Mouse (Mus musculus): Measurements from ENCODE around the gene Smco2. TPM values are rescaled to one million over a fixed set of nuclear protein-coding genes. Genes with fewer than 3 reads are reported as not detected.

The Smco2 gene
- total and polyA plus RNA-seq, 3 experiments: 0.76 to 2.0 (median 2.0) TPM

DNA sequence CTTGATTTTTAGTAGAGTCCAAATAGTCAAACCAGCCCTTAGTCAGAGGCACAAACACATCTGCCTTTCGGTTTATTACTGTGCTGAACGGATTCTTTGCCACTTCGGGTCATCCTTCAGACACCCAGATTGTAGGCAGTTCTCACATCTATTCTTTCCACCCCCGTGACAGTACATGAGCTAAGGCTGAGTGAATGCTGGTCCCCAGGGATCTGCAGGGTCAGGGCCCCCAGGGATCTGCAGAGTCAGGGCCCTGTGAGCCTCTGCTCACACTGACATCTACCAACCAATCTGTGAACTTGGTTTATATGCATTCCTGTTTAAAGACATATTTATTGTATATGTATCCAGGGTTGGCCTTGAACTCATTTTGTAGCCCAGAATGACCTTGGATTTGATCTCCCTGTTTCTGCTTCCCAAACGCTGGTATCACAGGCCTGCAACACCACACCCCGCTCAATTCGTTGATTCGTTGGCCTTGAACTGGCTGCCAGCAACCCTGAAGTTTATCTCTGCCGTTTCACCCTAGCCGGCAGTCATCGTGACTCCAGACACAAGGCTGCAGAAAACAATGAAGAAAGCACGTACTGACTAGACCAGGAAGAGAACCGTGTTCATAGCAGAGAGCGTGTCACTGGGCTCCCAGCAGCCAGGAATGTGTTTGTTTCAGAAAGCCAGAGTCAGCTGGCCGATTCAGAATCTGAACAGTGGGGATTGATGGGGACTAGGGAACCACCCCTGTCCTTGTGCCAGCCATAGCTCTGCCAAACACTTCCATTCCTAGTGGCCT is 3.7 kb upstream of the Smco2 start:
- DNase-seq: peak; percentile 54 to 56
- 28% methylated on average over 15 of the region's 15 CpGs for WGBS
- Histone ChIP-seq H3K4me3 (no peak overlapping the region), H3K27me3 (ENCODE audit: control insufficient read depth, insufficient read depth, low read length) (no peaks in the 10 kb centered on the region), H3K9ac (ENCODE audit: low read depth, low read length) (no peak overlapping the region), H3K4me1 (ENCODE audit: control insufficient read depth, insufficient read depth, low read length) (peaks cover 12% of the 10 kb centered on the region), H3K79me2 (replicated peaks; ENCODE audit: control insufficient read depth, insufficient read depth, low read length) (no peaks in the 10 kb centered on the region), H3K36me3 (ENCODE audit: control insufficient read depth, insufficient read depth, low read length) (no peaks in the 10 kb centered on the region), H3K27ac (peak overlapping the region; percentile 59)
- no peak for TF ChIP-seq POLR2A (IDR thresholded peaks at IDR 0.05; ENCODE audit: insufficient read depth, low read depth, low read length)
- peak; percentile 35 for TF ChIP-seq CTCF (IDR thresholded peaks at IDR 0.05)
- intact Hi-C loops (cut with DNase I): no loop called here

DNA sequence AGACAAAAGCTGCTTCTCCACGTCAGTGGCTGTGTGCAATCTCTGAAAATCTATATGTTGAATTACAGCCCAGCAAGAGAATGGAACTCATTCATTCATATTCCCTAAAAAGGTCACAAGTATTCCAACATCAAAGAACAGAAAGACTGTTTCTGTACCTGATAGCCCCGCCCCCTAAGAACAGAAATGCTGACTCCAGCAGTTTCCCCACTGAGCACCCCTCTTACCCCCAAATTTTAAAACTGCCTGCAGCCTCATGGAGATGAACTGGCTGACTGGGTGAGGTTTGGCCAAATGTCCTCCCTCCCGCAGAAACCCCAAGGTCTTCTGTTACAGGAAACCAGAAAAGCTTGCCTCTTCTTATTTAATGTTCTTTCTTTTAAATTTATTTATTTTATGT is 2.5 kb upstream of the Smco2 start:
- Histone ChIP-seq H3K9ac (ENCODE audit: low read depth, low read length) (no peak overlapping the region), H3K27me3 (ENCODE audit: control insufficient read depth, insufficient read depth, low read length) (no peaks in the 10 kb centered on the region), H3K4me1 (ENCODE audit: control insufficient read depth, insufficient read depth, low read length) (peaks cover 12% of the 10 kb centered on the region), H3K27ac (no peak overlapping the region), H3K36me3 (ENCODE audit: control insufficient read depth, insufficient read depth, low read length) (no peaks in the 10 kb centered on the region), H3K4me3 (no peak overlapping the region), H3K79me2 (replicated peaks; ENCODE audit: control insufficient read depth, insufficient read depth, low read length) (no peaks in the 10 kb centered on the region)
- no peak for DNase-seq
- no peak for TF ChIP-seq POLR2A (IDR thresholded peaks at IDR 0.05; ENCODE audit: insufficient read depth, low read depth, low read length)
- TF ChIP-seq EP300 (IDR thresholded peaks at IDR 0.05; ENCODE audit: insufficient read depth, low read depth, low read length): no peak
- no peak for TF ChIP-seq CTCF (IDR thresholded peaks at IDR 0.05)
- intact Hi-C loops (cut with DNase I): no loop called here
- WGBS: 95% methylated on average over 3 of the region's 3 CpGs

DNA sequence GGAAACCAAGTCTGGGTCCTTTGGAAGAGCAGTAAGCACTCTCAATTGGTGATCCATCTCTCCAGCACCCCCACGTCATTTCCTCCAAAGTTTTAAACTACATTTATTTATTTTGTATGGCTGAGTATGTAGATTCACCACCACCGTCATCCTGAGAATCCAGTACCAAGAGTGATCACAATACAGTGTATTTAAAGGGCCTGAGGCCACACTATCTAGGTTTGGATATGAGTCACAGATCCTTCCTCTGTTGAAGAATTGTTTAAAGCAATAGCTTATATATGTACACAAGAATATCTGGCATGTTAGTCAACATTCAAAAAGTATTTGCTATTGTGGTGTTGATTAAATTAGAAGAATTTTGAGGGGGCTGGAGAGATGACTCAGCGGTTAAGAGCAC is 1.6 kb upstream of the Smco2 start:
- H3K27ac ChIP-seq: no peak overlapping the region
- WGBS: 78% methylated on average over 3 of the region's 3 CpGs
- no peaks in the 10 kb centered on the region for H3K36me3 ChIP-seq (ENCODE audit: control insufficient read depth, insufficient read depth, low read length)
- H3K9ac ChIP-seq (ENCODE audit: low read depth, low read length): no peak overlapping the region
- no peaks in the 10 kb centered on the region for H3K27me3 ChIP-seq (ENCODE audit: control insufficient read depth, insufficient read depth, low read length)
- no peaks in the 10 kb centered on the region for H3K79me2 ChIP-seq (replicated peaks; ENCODE audit: control insufficient read depth, insufficient read depth, low read length)
- peaks cover 12% of the 10 kb centered on the region for H3K4me1 ChIP-seq (ENCODE audit: control insufficient read depth, insufficient read depth, low read length)
- no peak for DNase-seq
- no peak for TF ChIP-seq POLR2A (IDR thresholded peaks at IDR 0.05; ENCODE audit: insufficient read depth, low read depth, low read length)
- TF ChIP-seq CTCF (IDR thresholded peaks at IDR 0.05): no peak
- TF ChIP-seq EP300 (IDR thresholded peaks at IDR 0.05; ENCODE audit: insufficient read depth, low read depth, low read length): no peak
- no peak overlapping the region for H3K4me3 ChIP-seq
- intact Hi-C loops (cut with DNase I): no loop called here

DNA sequence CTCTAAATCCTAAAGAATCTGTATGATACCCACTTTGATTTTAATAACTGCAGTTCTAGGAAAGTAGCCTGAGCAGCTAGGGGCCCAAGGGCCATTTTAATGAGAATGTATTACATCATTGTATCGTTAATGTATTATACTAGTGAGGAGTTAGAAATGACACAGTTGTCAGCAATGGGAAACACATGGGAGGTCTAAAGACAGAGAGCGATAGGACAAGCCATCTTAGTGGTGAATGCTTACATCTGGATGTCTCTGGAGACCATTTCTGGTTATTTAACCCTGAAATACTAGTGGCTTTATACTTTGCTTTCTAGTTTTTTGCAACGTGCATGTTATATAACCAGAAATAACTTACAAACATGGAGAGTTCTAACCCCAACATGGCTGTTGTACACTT is 2.0 kb downstream of the Smco2 start:
- no peak overlapping the region for H3K4me3 ChIP-seq
- no peak for DNase-seq
- intact Hi-C loops (cut with DNase I): no loop called here
- H3K79me2 ChIP-seq (replicated peaks; ENCODE audit: control insufficient read depth, insufficient read depth, low read length): no peaks in the 10 kb centered on the region
- H3K27me3 ChIP-seq (ENCODE audit: control insufficient read depth, insufficient read depth, low read length): no peaks in the 10 kb centered on the region
- no peaks in the 10 kb centered on the region; the same call in 1 of the 2 replicates for H3K4me1 ChIP-seq (ENCODE audit: control insufficient read depth, insufficient read depth, low read length)
- no peak overlapping the region for H3K9ac ChIP-seq (ENCODE audit: low read depth, low read length)
- WGBS: 74% methylated on average over 3 of the region's 3 CpGs
- TF ChIP-seq CTCF (IDR thresholded peaks at IDR 0.05) (no peak), POLR2A (IDR thresholded peaks at IDR 0.05; ENCODE audit: insufficient read depth, low read depth, low read length) (no peak), EP300 (IDR thresholded peaks at IDR 0.05; ENCODE audit: insufficient read depth, low read depth, low read length) (no peak)
- no peak overlapping the region for H3K27ac ChIP-seq
- no peaks in the 10 kb centered on the region for H3K36me3 ChIP-seq (ENCODE audit: control insufficient read depth, insufficient read depth, low read length)

DNA sequence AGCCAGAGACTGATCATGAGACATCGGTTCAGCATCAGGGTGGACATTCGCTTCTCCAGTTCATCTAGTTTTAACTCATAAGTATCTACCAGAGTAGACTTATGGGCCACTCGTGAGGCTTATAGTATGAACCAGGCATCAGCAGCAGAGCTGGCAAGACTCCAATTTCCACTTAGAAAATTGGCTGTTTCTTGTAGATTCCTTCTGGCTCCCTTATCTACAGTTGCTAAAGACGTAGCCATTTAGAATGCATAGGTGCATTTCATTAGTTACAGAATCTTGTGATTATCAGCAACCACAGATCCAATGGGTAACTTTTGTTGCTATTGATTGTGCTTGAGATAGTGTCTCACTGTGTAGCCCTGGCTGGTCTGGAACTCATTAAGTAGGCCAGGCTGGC is 2.8 kb downstream of the Smco2 start:
- WGBS: 58% methylated on average over 4 of the region's 4 CpGs
- Histone ChIP-seq H3K4me1 (ENCODE audit: control insufficient read depth, insufficient read depth, low read length) (peaks cover 1% of the 10 kb centered on the region; the same call in 1 of the 2 replicates), H3K36me3 (ENCODE audit: control insufficient read depth, insufficient read depth, low read length) (no peaks in the 10 kb centered on the region), H3K4me3 (no peak overlapping the region), H3K27me3 (ENCODE audit: control insufficient read depth, insufficient read depth, low read length) (no peaks in the 10 kb centered on the region), H3K9ac (ENCODE audit: low read depth, low read length) (no peak overlapping the region), H3K27ac (no peak overlapping the region), H3K79me2 (replicated peaks; ENCODE audit: control insufficient read depth, insufficient read depth, low read length) (no peaks in the 10 kb centered on the region)
- TF ChIP-seq EP300 (IDR thresholded peaks at IDR 0.05; ENCODE audit: insufficient read depth, low read depth, low read length): no peak
- no peak for TF ChIP-seq CTCF (IDR thresholded peaks at IDR 0.05)
- no peak for TF ChIP-seq POLR2A (IDR thresholded peaks at IDR 0.05; ENCODE audit: insufficient read depth, low read depth, low read length)
- intact Hi-C loops (cut with DNase I): no loop called here
- no peak for DNase-seq

- Histone ChIP-seq H3K36me3 (ENCODE audit: control insufficient read depth, insufficient read depth, low read length) (no peaks in the 10 kb centered on the region), H3K79me2 (replicated peaks; ENCODE audit: control insufficient read depth, insufficient read depth, low read length) (no peaks in the 10 kb centered on the region), H3K4me1 (ENCODE audit: control insufficient read depth, insufficient read depth, low read length) (peaks cover 1% of the 10 kb centered on the region; the same call in 1 of the 2 replicates), H3K4me3 (no peak overlapping the region), H3K27ac (no peak overlapping the region), H3K27me3 (ENCODE audit: control insufficient read depth, insufficient read depth, low read length) (no peaks in the 10 kb centered on the region), H3K9ac (ENCODE audit: low read depth, low read length) (no peak overlapping the region)
- WGBS: 95% methylated on average over 9 of the region's 9 CpGs
- no peak for DNase-seq
- intact Hi-C loops (cut with DNase I): no loop called here
- TF ChIP-seq POLR2A (IDR thresholded peaks at IDR 0.05; ENCODE audit: insufficient read depth, low read depth, low read length) (no peak), CTCF (IDR thresholded peaks at IDR 0.05) (no peak), EP300 (IDR thresholded peaks at IDR 0.05; ENCODE audit: insufficient read depth, low read depth, low read length) (no peak)
Observed at GRCm38 (mm10) chr6:146855185-146855584, 5.3 kb downstream of the Smco2 start.
